1 mouse cellular context compared by ENCODE assay signal in genomic region chr11:55146855-55147254, GRCm38 (mm10).
A peak's percentile ranks its signal among the peaks of the same experiment; 100 is the strongest.
TF ChIP-seq lines count a peak whose summit lies in the region.

No protein-coding gene starts in this region.

TF ChIP-seq in CH12.LX, 34 proteins besides CTCF, POLR2A, EP300 and RAD21 (continued from another document):
- TF ChIP-seq CHD2 (IDR thresholded peaks at IDR 0.05; ENCODE audit: low read length): peak; percentile 8; the same call in 1 of the 2 replicates
